Mouse (Mus musculus) midbrain, embryonic 15.5 days (tissue): ENCODE data around the gene Reln. TPM values are rescaled to one million over a fixed set of nuclear protein-coding genes. Genes with fewer than 3 reads are reported as not detected.

ENCODE experiments used
- ATAC-seq: fragments of 200-750 bp; cut with Nextera tagmentation; replicated peaks from 2 replicates; pipeline ENCODE4 v1.8.0; 2017; ENCODE audit warnings: moderate TSS enrichment
- H3K27ac ChIP-seq: fragments of 300-500 bp; sonication (generic); 2 replicates; pipeline ENCODE4 v1.5.1; 2015; ENCODE audit warnings: mild to moderate bottlenecking, inconsistent platforms
- H3K27me3 ChIP-seq: fragments of 300-500 bp; sonication (generic); replicated peaks from 2 replicates; pipeline ENCODE4 v1.6.1; 2015; ENCODE audit warnings: inconsistent platforms
- H3K36me3 ChIP-seq: fragments of 300-500 bp; sonication (generic); replicated peaks from 2 replicates; pipeline ENCODE4 v1.6.1; 2015; ENCODE audit warnings: inconsistent platforms
- H3K4me1 ChIP-seq: fragments of 300-500 bp; sonication (generic); 2 replicates; pipeline ENCODE4 v1.6.1; 2015; ENCODE audit warnings: inconsistent platforms
- H3K4me2 ChIP-seq: fragments of 300-500 bp; sonication (generic); 2 replicates; pipeline ENCODE4 v1.6.1; 2015; ENCODE audit warnings: inconsistent platforms, mild to moderate bottlenecking, moderate library complexity
- H3K4me3 ChIP-seq: fragments of 300-500 bp; sonication (generic); 2 replicates; pipeline ENCODE4 v1.5.1; 2015; ENCODE audit warnings: mild to moderate bottlenecking, inconsistent platforms
- H3K9ac ChIP-seq: fragments of 300-500 bp; sonication (generic); 2 replicates; pipeline ENCODE4 v1.6.1; 2015; ENCODE audit warnings: mild to moderate bottlenecking, inconsistent platforms
- H3K9me3 ChIP-seq: fragments of 300-500 bp; sonication (generic); 2 replicates; pipeline ENCODE4 v1.6.1; 2016; ENCODE audit warnings: inconsistent platforms
- WGBS: fragments of 180-500 bp; shearing (Covaris S2); methylation state at CpG from one replicate; pipeline ENCODE4 v1.1.7; 2015; ENCODE audit warnings: mixed read lengths; 5-methylcytosine and 5-hydroxymethylcytosine counted together
- polyA plus RNA-seq: library from polyadenylated mRNA; unstranded; fragments of >200 nt; fragmentation: Nextera tagmentation; extraction: Ambion mirVana; gene quantifications from 2 replicates; pipeline ENCODE4 v1.2.1, GENCODE M21; 2015

Gene Reln
- polyA plus RNA-seq, 1 experiment from 2014 or later, result 39.2 TPM

DNA sequence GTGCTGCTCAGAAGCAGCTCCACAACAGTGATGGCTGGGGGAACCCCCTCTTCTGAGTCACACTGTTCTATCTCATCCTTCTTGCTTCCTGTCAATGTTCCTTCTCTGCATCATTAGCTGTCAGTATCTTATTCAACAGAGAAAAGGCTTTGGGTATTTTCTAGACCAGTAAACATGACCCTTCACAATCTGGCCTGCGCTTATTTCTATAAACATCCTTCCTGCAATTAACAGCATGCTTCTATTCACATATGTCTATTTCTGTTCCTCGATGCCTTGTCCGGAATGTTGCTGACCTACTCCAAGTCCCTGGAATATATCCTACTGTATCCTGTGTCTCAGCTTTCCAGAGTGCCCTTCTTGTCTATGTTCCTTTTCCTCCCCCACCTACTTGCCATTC, 89.2 kb downstream of the Reln start:
- no peaks in the 10 kb centered on the region for H3K9me3 ChIP-seq
- no peak overlapping the region for H3K27ac ChIP-seq
- no peak for ATAC-seq
- WGBS, result 94% methylated on average over 3 of the region's 3 CpGs
- no peaks in the 10 kb centered on the region for H3K27me3 ChIP-seq
- 0 out of 2 replicates have a peak, but pooled peaks cover 1% of the 10 kb centered on the region for H3K4me1 ChIP-seq
- no peak overlapping the region for H3K4me3 ChIP-seq
- no peaks in the 10 kb centered on the region for H3K36me3 ChIP-seq
- H3K4me2 ChIP-seq, result no peak overlapping the region
- H3K9ac ChIP-seq, result no peak overlapping the region

DNA sequence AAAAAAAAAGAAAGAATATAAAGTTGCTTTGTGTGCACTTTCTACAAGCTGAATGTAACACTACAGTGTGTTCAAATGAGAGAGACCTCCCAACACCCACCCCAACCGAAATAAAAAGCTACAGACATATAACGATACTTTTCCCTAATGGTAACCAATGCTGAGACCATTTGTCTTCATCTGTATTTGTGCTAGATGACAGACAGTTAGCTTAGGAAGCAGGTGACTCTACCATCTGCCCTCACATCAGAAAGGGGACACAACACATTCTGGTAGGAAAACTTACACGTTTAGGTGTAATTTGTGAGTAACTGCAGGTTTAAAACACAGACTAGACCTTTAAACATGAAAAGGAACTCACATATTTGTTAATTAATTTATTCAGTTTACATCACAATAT, 90.6 kb downstream of the Reln start:
- Histone ChIP-seq H3K27me3 (no peaks in the 10 kb centered on the region), H3K4me2 (no peak overlapping the region), H3K4me3 (no peak overlapping the region), H3K9me3 (no peaks in the 10 kb centered on the region), H3K27ac (no peak overlapping the region), H3K9ac (no peak overlapping the region), H3K4me1 (peaks cover 8% of the 10 kb centered on the region; the same call in 1 of the 2 replicates), H3K36me3 (no peaks in the 10 kb centered on the region)
- ATAC-seq, result no peak
- 85% methylated on average over 3 of the region's 3 CpGs for WGBS

DNA sequence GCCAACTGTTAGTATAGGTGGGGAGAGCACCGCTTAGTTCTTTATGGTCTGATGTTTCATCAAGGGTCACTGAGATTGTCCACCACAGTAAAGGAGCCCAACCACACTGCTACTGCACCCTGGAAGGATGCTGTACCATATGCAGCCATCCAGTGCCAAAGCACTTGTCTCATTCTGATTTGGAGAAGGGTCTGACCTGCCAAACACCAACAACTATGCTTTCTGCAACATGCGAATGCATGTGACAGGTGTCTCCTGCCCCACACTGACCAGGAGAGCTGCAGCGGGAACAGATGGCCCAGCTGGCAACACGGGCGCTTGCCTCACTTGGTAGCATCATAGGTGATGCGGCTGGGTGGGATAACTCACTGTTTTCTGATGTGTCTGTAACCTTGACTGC, 91.2 kb downstream of the Reln start:
- no peak for ATAC-seq

DNA sequence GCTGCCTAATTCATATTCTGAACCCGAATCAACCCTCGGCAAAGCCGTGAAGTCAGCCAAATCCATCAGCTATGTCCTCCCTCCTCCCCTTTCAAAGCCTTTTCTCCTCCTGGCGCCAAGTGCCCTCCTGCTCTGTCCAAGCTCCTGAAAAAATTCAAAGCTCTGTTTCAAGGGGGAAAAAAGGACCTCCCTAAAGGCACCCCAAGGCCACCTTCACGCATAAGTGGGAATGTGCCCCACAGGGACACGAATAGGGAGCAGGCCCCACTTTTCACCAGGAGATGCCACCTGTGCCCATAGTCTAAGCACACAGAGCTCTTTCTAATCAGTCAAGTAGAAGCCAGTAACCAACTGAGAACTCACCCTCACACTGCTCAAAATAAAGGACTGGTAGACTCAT, 96.7 kb downstream of the Reln start:
- no peaks in the 10 kb centered on the region for H3K27me3 ChIP-seq
- H3K27ac ChIP-seq, result no peak overlapping the region
- no peak overlapping the region for H3K4me2 ChIP-seq
- H3K4me1 ChIP-seq, result peaks cover 8% of the 10 kb centered on the region; the same call in 1 of the 2 replicates
- H3K9me3 ChIP-seq, result no peaks in the 10 kb centered on the region
- peak; percentile 50; the same call in 1 of the 2 replicates for ATAC-seq
- WGBS, result 36% methylated on average over 6 of the region's 6 CpGs
- no peaks in the 10 kb centered on the region for H3K36me3 ChIP-seq
- H3K9ac ChIP-seq, result no peak overlapping the region
- no peak overlapping the region for H3K4me3 ChIP-seq

More for the DNA sequence above, 91.2 kb downstream of the Reln start:
- H3K36me3 ChIP-seq, result no peaks in the 10 kb centered on the region
- peaks cover 8% of the 10 kb centered on the region; the same call in 1 of the 2 replicates for H3K4me1 ChIP-seq
- 92% methylated on average over 6 of the region's 6 CpGs for WGBS
- no peak overlapping the region for H3K4me3 ChIP-seq
- no peak overlapping the region for H3K9ac ChIP-seq
- H3K4me2 ChIP-seq, result no peak overlapping the region
- no peaks in the 10 kb centered on the region for H3K27me3 ChIP-seq
- no peaks in the 10 kb centered on the region for H3K9me3 ChIP-seq
- no peak overlapping the region for H3K27ac ChIP-seq

DNA sequence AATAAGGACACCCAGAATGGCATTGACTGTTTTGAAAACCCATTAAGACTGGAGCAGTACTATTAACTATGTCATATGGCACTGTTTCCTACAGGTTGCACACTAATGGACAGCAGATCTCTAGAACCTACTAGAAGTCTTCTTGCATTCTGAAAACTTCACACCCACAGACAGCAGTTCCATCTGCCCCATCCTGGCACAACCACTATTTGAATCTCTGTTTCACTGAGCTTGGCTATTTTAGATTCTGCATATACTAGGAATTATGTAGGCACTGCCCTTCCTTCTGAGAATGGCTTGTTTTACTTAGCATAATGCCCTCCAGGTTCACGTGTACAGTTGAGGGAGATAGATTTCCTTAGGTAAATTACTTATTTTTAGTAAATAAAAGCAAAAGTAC, 99.4 kb downstream of the Reln start:
- no peak for ATAC-seq
- Histone ChIP-seq H3K9me3 (no peaks in the 10 kb centered on the region), H3K4me2 (no peak overlapping the region), H3K27ac (no peak overlapping the region), H3K27me3 (no peaks in the 10 kb centered on the region), H3K4me1 (peaks cover 4% of the 10 kb centered on the region; the same call in 1 of the 2 replicates), H3K36me3 (no peaks in the 10 kb centered on the region), H3K9ac (no peak overlapping the region), H3K4me3 (no peak overlapping the region)
- WGBS, result 85% methylated on average over 1 of the region's 1 CpGs

DNA sequence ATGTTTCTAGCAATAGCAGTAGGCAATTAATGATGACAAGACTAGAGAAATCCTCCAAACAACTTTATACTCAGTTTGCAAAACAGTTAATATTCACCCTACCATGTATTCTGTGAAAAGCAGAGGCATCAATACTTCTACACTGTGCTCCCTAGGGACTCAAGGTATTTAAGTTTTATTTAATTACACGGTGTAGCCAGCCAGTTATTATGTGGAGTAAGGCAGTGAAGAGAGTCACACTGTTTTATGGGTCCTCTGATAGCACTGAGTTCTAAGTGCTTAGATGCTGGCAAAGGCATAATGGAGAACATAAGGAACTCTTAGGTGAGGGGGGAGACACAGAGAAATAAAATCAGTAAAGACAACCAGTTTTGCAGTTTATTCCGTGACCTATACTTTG, 101.0 kb downstream of the Reln start:
- no peaks in the 10 kb centered on the region for H3K4me1 ChIP-seq
- 82% methylated on average over 2 of the region's 2 CpGs for WGBS
- no peaks in the 10 kb centered on the region for H3K27me3 ChIP-seq
- H3K9me3 ChIP-seq, result no peaks in the 10 kb centered on the region
- no peak overlapping the region for H3K4me2 ChIP-seq
- no peak overlapping the region for H3K4me3 ChIP-seq
- no peak for ATAC-seq
- H3K9ac ChIP-seq, result no peak overlapping the region
- H3K36me3 ChIP-seq, result no peaks in the 10 kb centered on the region
- no peak overlapping the region for H3K27ac ChIP-seq

DNA sequence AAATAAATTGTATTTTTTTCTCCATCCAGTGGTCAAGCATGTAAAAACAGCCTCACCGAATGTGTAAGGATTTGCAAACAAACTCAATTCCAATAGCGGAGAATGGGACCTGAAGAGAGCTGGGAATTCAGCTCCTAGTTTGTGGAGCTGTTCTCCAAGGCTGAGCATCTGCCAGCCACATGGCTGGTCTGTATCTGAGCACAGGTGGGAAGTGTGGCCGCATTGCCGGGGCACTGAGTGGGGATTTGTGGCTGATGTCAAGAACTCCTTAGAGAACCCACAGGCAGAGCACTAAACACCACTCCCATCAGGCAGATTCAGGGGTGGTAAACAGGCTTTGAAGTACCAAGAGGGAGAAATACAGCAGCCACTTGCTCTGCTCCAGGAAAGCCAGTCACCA, 102.9 kb downstream of the Reln start:
- Histone ChIP-seq H3K27ac (no peak overlapping the region), H3K9me3 (no peaks in the 10 kb centered on the region), H3K27me3 (no peaks in the 10 kb centered on the region), H3K9ac (no peak overlapping the region), H3K4me3 (no peak overlapping the region), H3K4me1 (no peaks in the 10 kb centered on the region), H3K4me2 (no peak overlapping the region), H3K36me3 (no peaks in the 10 kb centered on the region)
- WGBS, result 77% methylated on average over 4 of the region's 4 CpGs
- no peak for ATAC-seq

DNA sequence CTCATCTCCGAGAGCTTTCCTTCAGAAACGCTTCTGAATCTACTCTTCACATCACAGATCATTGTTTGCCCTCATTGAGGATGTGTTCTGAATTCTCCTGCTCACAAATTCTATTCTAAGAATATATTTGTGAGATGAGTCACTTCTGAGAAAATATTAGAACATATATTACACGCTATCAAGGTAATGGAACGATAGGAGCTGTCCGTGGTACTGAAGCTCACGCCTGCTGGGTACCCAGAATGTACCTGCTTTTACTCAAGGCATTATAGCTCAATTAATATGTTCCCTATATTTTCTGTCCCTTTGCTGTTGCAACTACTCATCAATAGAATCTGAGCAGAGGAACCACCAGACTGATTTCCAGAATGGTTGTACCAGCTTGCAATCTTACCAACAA, 107.7 kb downstream of the Reln start:
- Histone ChIP-seq H3K27ac (no peak overlapping the region), H3K9ac (no peak overlapping the region), H3K4me1 (no peaks in the 10 kb centered on the region), H3K4me2 (no peak overlapping the region), H3K4me3 (no peak overlapping the region), H3K27me3 (no peaks in the 10 kb centered on the region), H3K9me3 (no peaks in the 10 kb centered on the region), H3K36me3 (no peaks in the 10 kb centered on the region)
- WGBS, result 75% methylated on average over 6 of the region's 6 CpGs
- ATAC-seq, result no peak

DNA sequence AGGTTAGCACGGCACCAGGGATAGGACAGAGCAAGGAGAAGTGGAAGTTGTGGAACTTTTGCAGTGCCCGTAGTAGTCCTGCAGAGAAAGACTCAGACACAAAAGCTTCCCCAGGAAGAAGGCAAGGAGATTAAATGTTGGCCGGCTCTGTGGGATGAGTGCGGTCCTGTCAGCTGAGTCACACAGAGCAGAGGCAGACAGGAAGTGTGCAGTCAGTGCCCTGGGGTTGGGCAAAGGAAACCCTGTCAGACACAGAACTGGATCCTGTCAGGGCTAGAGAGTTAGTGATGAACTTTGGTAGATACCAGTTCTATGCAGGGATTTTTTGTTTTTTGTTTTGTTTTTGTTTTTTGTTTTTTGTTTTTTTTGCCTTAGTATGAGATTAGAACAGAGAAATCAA, 120.0 kb downstream of the Reln start:
- Histone ChIP-seq H3K9ac (no peak overlapping the region), H3K9me3 (no peaks in the 10 kb centered on the region), H3K36me3 (no peaks in the 10 kb centered on the region), H3K27ac (no peak overlapping the region), H3K27me3 (no peaks in the 10 kb centered on the region), H3K4me3 (no peak overlapping the region), H3K4me2 (no peak overlapping the region), H3K4me1 (no peaks in the 10 kb centered on the region; the same call in 1 of the 2 replicates)
- 62% methylated on average over 4 of the region's 4 CpGs for WGBS
- no peak for ATAC-seq

DNA sequence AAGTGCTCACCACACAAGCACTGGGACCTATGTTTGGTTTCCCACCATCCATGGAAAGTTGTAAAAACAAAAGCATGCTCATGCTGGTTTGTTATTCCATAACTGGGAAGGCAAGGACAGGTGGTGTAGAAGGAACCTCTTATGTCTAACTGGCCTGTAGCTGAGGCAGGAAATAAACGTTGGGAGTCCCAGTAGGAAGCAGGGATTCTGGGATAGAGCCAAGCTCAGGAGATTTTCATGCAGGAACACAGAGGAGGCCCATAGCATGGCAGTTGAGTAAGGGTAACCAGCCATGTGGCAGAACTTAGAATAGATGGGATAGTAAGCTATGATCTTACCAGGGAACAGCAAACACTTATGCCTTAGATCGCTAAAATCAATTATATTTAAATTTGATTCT, 120.6 kb downstream of the Reln start:
- Histone ChIP-seq H3K4me1 (no peaks in the 10 kb centered on the region; the same call in 1 of the 2 replicates), H3K4me3 (no peak overlapping the region), H3K27ac (no peak overlapping the region), H3K4me2 (no peak overlapping the region), H3K9ac (no peak overlapping the region), H3K36me3 (no peaks in the 10 kb centered on the region), H3K9me3 (no peaks in the 10 kb centered on the region), H3K27me3 (no peaks in the 10 kb centered on the region)
- WGBS, result 87% methylated on average over 2 of the region's 2 CpGs
- no peak for ATAC-seq

DNA sequence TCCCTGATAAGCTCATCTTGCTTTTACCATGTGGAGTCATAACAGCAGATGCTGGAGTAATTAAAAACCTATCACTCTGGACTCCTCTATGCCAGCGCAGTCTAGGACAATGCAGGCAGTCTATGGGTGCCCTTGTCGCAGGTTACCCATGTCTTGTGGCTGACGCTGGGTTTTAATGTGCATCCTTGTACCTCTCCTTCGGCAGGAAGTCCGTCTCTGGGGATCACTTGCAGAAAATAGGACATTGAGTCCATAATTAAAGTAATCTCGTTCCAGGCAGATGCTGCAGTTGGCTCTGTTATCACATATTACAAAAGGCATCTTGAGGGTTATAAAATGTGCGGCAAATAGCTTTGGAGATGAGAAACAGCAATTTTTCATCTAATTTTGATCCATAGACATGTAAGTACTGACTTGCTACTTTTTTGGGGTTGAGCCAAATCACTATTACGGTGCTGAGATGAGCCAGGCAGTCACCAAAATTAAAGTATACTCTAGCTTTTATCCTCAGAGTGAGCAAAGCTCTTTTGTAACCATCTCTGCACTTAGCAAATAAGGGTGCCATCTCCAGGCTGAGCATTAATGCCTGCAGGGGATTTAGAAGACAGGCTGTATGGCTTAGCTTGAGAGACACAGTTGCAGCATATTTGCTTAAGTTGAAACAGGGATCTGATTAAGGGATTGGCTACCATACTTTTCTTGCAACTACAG, 136.0 kb downstream of the Reln start:
- no peaks in the 10 kb centered on the region for H3K9me3 ChIP-seq
- no peak overlapping the region for H3K4me3 ChIP-seq
- ATAC-seq, result peak; percentile 87
- H3K27me3 ChIP-seq, result no peaks in the 10 kb centered on the region
- 45% methylated on average over 8 of the region's 8 CpGs for WGBS
- H3K4me1 ChIP-seq, result peaks cover 9% of the 10 kb centered on the region; the same call in 1 of the 2 replicates
- H3K27ac ChIP-seq, result peak overlapping the region; percentile 26; the same call in 1 of the 2 replicates
- H3K36me3 ChIP-seq, result no peaks in the 10 kb centered on the region
- no peak overlapping the region for H3K4me2 ChIP-seq
- H3K9ac ChIP-seq, result no peak overlapping the region

DNA sequence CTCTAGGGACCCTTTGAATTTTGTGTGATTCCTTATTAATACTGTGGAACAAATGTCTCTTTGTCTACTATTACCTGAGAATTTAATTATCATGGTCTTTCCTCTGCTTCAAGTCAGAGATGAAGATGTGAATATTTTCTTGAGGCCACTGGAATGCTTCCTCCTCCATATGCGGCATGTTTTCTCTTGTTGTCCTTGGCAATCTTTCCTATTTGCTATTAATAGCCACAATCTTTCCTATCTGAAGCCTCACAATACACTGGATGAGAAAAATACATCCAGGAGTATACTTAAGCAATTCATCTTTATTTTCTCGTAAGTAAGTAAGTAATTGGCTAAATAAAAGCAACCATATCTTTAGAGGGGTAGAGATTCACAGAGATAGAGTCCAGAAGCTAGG, 146.6 kb downstream of the Reln start:
- Histone ChIP-seq H3K9ac (no peak overlapping the region), H3K27ac (no peak overlapping the region), H3K9me3 (no peaks in the 10 kb centered on the region), H3K4me3 (no peak overlapping the region), H3K36me3 (no peaks in the 10 kb centered on the region), H3K4me2 (no peak overlapping the region), H3K4me1 (peaks cover 20% of the 10 kb centered on the region), H3K27me3 (no peaks in the 10 kb centered on the region)
- no peak for ATAC-seq
- WGBS, result 82% methylated on average over 2 of the region's 2 CpGs

DNA sequence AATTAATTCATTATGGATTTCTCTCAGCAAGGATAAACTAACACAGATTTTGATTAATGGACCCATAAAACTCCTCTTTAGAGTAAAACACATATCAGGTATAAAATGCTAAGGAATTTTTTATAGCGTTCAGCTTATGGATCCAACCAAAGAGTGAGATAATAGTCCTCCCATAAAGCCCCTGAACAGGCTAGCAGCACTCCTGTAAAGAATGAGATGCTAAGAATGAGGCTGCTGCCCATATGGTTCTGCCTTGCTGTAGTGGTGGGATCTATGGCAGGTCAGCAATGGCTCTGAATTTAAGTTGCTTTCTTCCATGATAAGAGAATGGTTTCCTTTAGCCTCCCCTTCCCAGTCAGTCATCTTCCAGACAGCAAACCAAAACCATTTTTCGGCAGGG, 147.6 kb downstream of the Reln start:
- peak overlapping the region; percentile 45; the same call in 1 of the 2 replicates for H3K27ac ChIP-seq
- 84% methylated on average over 2 of the region's 2 CpGs for WGBS
- no peak overlapping the region for H3K9ac ChIP-seq
- no peaks in the 10 kb centered on the region for H3K9me3 ChIP-seq
- H3K4me2 ChIP-seq, result no peak overlapping the region
- H3K27me3 ChIP-seq, result no peaks in the 10 kb centered on the region
- ATAC-seq, result no peak; the same call in 1 of the 2 replicates
- no peak overlapping the region for H3K4me3 ChIP-seq
- peaks cover 23% of the 10 kb centered on the region for H3K4me1 ChIP-seq
- H3K36me3 ChIP-seq, result no peaks in the 10 kb centered on the region
